Mouse (Mus musculus) adrenal gland, adult (tissue): Measurements from ENCODE around the gene Gm42674.

ENCODE experiments used
- DNase-seq, 2 experiments: peaks; one replicate each; pipeline ENCODE4 v3.0.0; 2022 to 2023; ENCODE audit warnings: low spot score in 1 of 2; ENCODE audit not compliant: inconsistent age in 2 of 2

Gm42674 gene

DNA sequence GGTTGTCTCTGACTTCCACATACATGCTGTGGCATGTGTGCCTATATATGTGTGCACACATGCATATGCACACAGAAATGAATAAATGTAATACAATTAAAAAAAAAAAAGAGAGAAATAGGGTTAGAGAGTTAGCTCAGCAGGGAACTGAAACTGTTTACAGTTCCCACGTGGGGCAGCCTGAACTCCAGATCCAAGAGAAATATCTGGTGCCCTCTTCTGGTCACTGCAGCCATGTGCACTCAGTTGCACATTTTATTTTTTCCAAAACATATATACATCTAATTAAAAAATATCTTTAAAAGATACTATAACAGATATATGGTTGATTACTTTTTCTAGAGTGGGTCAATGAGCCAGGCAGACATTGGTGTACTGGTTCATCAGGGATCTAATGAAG is 15.9 kb downstream of the Gm42674 start:
- DNase-seq: no peak

DNA sequence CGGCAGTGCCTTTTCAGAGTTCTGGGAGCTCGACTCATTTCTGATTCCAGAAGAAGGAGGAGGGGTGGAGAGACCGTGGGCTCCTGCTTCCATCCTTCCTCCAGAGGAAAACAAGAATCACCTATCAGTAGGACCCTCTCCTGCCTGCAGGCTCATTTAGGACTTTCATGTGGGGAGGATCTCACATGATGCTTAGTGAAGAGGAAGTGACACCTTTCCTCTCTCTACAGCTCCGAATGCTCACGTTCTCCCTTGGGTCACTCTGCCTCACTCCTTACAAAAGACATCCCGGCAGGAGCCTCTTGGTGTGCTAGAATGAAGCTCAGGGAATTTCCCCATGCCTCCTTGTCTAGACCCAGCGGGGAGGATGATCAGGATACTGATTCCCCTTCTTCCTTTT is 19.8 kb downstream of the Gm42674 start:
- no peak for DNase-seq

DNA sequence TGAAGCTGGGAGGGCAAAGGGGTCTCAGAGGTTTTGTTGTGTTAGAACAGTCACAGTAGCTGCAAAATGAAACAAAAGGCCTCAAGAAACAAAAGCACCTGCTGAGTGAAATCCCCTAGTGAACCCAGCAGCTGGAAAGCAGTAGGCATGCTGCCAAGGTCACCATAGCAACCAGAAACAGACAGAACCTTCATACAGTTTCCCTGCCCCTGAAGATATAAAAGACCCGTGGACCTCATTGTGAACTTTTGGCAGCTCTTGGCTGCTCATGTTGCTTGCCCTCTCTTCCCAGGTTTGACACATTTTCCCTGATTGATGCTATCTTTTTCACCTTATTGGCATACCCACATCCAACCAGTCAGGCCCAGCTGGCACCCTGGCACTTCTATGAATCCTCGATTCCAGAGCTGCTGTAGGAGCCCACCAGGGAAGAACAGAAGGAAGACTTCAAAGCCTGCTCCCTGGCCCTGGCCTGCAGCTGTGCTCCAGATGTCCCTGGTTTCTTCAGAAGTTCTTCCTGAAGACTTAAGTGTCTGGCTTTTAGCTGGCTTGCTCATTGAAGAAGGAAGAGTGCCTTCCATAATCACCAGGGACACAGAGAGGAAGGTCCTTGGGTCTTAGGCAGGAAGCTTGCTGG is 21.8 kb downstream of the Gm42674 start:
- DNase-seq: peak; percentile 64 to 84

DNA sequence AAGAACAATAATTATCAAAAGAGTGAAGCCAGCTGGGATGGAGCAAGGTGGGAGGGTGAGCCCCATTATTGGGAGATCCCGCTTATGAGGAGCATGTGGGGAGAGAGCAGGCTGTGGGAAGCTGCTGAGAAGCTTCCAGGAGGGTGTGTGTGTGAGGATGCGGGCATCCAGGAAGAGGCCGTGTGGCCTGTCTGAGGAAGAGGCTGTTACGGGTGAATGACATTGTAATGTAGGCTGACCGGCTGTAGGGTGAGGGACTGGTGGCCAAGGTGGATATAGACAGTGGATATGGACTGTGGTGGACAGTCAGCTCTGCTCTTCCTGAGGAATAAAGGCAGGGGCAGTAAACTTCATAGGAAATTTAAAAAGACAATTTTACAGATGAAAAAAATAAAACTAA is 23.8 kb downstream of the Gm42674 start:
- no peak for DNase-seq

DNA sequence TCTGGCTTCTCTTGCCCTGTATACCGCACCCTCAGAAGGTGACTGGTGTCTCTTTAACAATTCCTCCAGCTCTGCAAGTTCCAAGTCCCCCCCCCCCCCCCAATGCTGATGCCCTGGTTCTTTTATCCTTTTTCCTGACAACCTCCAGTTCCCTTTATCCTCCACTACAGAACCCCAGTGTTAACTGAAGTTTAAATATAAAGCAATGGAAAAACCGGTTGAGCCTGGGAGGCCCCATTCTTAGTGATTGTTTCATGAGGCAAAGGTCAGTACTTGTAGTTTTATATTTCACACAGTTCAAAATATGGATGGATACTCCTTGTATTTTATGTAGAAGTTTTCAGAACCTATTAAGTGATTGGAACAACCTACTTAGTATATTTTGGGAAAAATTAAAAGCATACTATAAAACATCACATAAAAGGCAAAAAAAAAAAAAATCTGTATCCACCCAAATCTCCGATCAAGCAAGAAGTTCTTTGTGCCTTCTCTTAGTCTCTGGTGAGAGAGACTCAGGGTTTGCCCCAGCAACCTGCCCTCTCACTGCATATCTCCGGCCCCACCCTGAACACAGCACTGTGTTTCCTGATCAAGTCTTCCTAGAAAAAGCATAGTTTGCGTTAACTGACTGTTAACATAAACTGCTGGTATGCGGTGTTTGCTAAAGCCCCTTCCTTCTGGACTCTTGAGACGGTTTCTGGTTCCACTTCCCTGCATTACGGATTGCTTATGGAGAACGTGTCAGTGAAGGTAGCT is 24.7 kb downstream of the Gm42674 start:
- no peak for DNase-seq

DNA sequence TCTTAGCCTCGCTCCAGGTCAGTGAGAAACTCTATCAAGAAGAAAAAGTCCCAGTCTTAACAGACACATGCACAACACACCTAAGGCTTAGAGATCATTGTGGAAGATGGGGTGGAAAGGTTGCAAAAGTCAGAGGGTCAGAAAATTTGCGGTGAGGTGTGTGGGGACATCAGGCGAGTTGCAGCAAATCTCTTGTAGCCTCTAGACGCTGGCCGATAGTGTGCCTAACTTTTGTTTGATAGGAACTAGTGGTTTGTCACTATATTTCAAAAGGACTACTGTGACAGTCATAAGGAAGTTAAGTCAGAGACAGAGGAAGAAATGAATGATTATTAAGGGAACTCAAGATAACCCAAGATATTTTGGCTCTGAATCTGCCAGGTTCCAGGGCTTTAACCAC is 25.7 kb downstream of the Gm42674 start:
- no peak for DNase-seq

DNA sequence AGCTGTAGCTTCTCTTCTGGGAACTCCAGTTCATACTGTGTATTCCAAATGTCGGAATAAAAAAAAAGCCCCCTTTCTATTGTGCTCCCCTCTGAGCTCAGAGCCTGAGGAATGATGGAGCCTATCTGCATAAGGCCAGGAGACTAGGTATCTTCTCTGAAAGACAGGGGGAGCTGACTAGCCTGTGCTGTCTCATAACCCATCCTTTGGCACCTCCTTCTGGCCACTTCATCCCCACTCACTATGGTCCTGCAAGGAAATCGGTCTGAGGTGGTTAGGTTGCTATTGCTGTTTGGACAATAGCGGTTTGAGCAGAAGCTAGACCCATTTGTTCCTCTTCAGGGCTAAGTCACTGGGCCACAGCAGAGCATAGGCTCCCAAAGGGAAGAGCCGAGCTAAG is 26.1 kb downstream of the Gm42674 start:
- peak in 1 of 2 experiments; percentile 39 for DNase-seq

DNA sequence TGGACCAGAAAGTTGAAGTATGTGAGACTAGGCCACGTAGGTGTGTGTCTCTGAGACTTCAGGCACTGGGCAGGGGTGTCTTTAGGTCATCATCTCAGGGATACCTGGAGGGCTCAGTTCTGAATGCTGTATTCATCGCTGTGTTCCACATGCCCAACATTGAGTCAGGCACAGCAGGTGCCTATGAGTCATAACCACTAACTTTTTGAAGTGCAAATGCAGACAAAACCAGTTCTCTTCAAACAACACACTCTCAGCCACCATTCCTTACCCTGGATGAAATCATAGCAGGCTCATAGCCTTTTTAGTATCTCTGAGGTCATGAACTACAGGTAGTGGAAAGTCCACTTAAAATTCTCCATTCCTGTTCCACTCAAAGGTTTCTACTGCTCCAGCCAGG is 27.6 kb downstream of the Gm42674 start:
- no peak for DNase-seq

DNA sequence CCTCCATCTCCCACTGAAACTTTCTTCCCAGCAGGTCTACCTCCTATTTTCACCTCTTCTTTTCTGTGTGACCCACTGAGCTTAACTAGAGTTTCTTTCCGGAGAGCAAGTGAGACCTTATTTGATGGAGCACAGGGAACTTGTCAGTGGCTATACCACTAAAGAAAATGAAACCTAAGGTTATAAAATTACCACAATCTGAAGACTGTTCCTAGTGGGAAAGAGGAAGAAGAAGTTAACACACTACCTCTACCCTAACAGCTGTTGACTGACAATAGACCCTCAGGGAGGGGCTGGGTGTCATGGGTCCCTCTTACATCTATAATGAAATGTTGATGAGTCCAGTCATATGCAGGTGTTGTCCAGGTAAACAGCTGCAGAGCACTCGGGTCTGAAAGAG is 30.3 kb downstream of the Gm42674 start:
- no peak for DNase-seq

DNA sequence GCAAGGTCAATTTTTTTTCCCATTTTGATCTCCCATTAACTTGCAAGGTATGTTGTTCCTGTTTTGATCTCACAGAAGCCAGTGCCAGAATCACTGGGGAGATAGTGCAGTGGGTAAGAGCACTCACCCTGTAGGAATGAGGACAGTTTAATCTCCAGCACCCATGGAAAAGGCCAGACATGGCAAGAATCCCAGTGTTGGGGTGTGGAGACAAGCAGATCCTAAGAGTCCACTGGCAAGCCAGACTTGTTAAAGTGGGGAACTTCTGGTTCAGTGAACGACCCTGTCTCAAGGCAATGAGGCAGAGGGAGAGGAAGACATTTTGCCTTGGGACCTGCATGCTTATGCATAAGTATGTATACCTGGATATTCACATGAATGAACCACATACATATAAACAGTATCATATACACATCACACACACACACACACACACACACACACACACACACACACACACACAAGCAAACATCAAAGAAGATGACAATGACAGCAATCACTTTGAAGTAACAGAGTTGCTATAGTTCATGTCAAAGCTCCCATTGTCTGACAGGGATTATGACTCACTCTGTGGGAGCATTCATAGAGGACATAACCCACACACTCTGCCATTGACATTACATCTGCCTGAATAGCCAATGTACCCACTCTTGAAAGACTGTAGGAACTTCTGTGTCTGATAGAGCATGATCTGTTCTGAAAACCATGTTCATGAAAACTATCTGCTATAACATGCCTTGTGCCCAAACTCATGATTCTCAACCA is 37.0 kb downstream of the Gm42674 start:
- DNase-seq: no peak

DNA sequence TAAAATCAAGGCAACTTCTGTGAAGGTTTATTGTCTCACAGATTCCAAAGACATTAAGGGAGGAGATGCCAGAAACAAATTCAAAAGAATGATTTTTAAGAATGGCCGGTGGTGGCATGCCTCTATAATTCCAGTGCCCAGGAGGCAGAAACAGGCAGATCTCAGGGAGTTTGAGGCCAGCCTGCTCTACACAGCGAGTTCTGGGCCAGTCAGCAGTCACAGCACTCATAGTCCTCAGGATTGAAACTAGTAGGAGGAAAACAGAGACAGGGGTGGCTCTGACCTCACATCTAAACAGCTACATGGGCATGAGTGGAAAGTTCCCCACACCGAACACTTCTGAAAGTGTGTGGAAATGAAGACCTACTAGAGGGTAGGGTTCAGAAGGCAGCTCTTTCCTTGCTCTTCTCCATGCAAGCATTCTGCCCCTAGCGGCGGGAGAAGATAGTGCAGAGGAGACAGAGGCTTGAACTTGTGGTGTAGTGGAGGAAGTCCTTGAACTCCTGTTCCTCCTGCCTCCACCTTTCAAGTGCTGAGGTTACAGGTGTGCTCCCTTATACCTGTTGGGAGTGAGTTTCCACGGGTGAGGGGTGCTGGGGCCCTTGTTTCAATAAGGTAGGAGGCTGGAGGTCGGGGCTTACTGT is 37.9 kb downstream of the Gm42674 start:
- peak in 1 of 2 experiments; percentile 54 for DNase-seq

DNA sequence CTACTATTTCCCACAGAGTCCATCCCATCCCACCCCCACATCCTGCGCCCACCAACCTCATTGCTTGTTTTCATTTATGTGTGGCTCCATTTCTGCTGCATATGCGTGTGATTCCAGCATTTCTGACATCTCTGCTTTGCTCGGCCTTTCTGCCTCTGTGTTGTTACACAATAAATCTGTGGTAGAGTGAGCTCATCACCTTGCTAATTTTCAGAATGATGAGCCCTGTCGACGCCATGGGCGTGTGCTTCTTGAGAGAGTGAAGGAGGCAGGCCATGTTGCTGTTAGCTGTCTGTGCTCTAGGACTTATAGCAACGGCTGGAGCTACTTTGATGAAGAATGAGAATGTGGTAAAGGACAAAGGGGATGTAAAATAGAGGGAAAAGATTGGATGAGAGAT is 39.3 kb downstream of the Gm42674 start:
- no peak for DNase-seq

DNA sequence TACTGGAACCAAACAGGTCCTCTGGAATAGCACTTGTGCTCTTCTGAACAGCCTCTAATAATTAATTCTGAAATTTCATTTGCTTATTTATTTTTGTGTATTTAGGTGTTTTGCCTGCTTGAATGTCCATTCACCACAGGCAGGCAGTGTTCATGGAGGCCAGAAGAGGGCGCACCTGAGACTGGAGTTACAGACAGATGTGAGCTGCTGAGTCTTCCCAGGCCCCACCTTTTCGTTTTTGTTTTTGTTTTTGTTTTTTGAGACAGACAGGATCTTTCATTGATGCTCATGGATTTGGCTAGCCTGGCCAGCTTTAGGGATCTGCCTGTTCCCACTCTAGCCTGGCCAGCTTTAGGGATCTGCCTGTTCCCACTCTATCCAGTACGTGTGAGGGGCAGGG is 42.5 kb downstream of the Gm42674 start:
- peak; percentile 45 to 80 for DNase-seq

DNA sequence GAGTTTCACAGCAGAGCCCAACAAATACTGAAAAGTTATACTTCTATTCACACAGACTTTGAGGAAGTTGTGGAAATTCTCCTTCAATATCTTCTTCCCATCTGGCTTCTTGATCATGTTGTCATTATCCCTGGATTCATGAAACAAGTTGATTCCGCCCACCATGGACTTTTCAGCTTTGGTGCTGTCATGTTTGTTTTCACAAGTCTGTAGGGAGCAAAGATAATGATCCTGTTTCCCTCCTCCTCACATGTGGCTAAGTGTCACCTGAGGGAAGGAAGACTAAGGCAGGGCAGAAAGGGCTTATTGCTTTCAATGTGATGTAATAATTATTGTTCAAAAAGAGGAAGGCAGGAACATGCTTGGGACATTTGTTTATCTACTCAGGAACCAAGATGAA is 45.6 kb downstream of the Gm42674 start:
- DNase-seq: no peak

DNA sequence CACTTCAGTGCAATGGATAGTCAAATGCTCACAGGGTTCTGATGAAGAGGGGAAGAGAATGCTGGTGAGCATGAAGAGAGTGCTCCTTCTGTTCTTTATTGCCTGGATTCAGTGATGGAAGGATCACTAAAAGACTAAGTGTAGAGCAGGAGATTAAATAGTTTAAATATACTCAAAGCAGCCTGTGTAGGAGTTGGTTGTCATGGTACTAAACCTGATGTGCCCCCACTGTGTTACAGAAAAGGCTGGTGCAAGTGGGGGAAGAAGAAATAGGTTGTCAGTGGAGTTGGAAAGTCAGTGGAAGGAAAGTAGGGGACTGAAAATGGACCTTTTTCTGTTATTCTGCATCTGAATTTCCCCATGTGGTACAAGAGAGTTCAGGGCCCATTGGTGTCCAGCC is 47.3 kb downstream of the Gm42674 start:
- DNase-seq: no peak

DNA sequence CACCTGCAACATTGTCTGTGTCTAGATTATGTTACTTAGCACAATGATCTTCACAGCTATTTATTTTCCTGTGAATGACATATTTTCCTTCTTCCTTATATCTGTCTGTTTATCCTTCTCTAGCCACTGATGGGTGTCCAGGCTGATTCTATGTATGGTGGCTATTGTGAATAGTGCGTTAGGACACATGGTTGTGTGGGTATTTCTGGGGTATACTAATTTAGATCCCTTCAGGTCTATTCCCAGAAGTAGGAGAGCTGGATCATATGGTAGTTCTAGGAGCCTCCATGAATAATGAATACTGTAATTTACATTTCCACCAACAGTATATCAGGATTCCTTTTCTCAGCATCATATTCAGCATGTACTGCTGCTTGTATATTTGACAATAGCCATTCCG is 48.1 kb downstream of the Gm42674 start:
- DNase-seq: no peak

DNA sequence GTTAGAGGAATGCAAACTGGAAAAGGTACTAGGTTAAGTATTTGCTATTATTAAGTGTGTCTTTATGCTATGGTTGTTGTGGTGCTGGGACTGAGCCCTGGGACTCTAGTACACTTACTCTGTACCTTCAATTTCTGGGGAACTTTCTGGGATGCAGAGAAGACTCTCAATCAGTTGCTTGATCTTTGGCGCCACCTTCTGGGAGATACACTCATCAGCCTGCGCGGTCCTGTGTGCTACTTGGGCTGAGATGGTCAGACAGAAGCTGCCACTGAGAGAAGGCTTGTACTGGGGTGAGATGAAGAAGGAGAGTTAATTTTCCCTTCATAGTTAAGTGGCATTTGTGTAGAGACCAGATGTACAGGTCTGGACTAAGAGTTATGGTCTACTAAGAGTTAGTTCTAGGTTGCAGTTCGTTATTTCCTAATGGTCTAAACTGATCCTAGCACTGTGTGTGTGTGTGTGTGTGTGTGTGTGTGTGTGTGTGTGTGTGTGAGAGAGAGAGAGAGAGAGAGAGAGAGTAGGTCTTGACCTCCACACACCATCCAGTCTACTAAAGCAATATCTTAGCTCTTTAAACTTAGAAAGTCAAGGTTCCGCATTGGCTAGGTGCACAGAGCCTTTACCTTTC is 51.3 kb downstream of the Gm42674 start:
- peak; percentile 65 to 87 for DNase-seq

DNA sequence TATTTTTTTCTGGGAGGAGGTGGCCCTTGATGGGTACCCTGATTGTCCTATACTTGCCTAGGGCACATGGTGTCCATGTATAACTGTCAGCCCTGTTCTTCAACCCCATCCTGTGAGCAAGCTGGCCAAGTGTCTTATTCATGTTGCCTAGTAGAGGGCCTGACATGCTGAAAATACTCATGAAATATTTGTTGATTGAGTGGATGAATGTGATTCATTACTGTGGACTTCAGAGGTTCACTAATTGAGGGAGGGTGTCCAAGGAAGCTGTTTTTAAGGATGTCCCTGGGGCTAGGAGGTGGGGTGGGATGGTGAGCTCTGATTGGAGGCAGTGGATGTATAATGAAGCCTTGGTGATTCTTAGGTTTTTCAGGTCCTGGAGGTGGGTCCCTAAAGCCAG is 52.0 kb downstream of the Gm42674 start, which contains the start of gene S100a7a:
TSS of gene S100a7a (plus strand) at position 301 of the 400 bp plus-strand sequence.
- DNase-seq: no peak
